Mouse (Mus musculus): ENCODE measurements at regions not wholly inside any gene's neighbourhood (a gene's known extent, or its start where the extent isn't known, plus 50 kb on each side); places are given as distances from the start of the nearest gene placed in this dataset.

- no peak for TF ChIP-seq CTCF (IDR thresholded peaks at IDR 0.05; ENCODE audit: extremely low read depth, insufficient read depth, low read length)
- TF ChIP-seq POLR2A (IDR thresholded peaks at IDR 0.05; ENCODE audit: extremely low read depth, insufficient read depth, low read length): no peak
Measured at GRCm38 (mm10) chr1:59430886-59431486, 51.2 kb upstream of the Fzd7 start.

All from cortical plate, adult 2 months (tissue).